Mouse (Mus musculus) frontal cortex, postnatal 36 days (tissue): ENCODE measurements at regions not wholly inside any gene's neighbourhood (a gene's known extent, or its start where the extent isn't known, plus 50 kb on each side); places are given as distances from the start of the nearest gene placed in this dataset.
"Not testable (repeated sequence)": the region's sequence is repeated elsewhere in the genome, so short reads cannot be mapped to it uniquely, and the experiment has no call there.

Experiments used
- DNase-seq, 2 experiments: peaks; one replicate each; pipeline ENCODE4 v3.0.0; 2022; ENCODE audit warnings: low spot score in 2 of 2

DNA sequence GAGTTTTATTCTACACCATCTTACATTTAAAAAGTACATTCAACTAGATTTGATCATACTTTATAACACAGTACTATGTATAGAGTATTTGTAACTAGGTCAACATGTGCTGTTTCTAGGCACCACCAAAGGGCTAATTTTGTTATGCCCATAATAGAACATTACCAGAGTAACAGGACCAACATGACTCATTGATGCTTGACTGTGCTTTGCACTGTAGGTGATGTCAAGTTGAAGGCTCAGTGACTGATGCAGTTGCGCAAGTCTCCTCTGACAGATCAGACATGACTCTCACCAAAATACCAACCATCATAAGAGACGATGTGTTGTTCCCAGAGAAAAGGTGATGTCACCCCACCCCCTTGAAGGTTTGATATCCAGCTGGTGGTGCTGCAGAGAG is 108.5 kb downstream of the Mrpl39 start:
- no peak for DNase-seq

DNA sequence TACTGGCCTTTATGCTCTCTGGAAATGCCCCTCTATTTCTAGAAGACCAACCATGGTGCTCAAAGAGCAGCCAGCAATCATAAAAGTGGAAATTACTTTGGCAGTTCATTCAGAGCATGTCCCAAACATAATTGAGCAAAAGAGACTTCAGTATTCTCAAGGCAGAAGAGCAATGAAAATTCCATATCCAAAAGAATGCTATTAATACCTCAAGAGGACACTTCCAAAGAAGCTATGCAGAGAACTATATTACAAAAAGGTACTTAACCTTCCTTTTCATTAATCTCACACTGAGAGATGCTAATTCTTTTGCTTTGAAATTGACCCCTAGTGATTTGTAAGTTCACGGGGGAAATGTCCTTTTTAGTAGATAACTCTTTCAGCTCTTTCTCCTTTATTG is 105.7 kb downstream of the Mrpl39 start:
- no peak for DNase-seq

DNA sequence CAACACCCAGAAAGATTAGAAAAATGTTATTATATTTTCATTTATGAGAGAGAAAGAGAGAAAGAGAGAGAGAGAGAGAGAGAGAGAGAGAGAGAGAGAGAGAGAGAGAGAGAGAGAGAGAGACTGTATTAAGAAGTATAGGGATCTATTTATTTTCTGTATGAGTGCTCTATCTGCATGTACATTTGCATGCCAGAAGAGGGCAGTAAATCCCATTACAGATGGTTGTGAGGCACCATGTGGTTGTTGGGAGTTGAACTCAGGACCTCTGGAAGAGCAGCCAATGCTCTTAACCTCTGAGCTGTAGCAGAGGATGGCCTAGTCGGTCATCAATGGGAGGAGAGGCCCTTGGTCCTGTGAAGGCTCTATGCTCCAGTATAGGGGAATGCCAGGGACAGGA is 91.1 kb downstream of the Mrpl39 start:
- DNase-seq = not testable (repeated sequence)

DNA sequence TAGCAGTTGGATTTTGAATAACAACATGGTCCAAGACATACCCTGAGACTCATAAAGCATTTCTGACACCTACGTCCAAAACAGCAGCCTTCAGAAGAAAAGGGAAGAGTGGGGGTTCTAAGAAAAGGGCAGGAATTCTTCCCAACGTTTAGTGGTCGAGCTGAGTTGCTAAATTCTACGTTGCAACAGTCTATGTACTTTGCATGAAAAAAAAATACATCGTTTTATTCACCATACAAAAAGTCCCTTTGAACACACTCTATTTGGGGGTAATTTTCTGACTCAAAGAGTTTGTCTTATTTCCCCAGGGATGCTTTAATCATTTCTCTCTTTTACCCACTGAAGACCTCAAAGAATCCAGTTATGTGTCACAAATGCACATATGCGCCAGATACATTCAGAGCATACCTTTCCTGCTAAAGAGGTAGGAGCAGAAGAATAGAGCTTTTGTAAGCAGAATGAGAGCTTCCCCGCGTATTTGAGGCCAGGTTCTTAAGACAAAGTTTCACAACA is 89.3 kb downstream of the Mrpl39 start:
- DNase-seq = no peak

DNA sequence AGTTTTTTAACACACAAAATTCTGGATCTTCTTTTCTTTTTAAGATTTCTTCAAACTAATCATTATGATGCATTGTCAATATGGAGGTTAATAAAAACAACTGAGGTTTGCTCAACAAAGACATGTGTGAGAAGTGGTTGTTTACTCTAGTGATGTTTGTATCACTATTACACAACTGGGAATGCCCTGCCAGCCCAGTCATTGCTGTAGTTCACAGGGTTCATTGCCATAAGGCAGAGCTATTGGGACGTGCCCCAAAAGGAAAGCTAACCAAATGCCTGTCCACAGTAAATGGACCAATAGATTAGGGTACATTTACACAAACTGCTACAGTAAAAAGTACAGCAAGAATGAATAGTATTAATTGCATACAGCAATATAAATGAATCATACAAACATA is 84.9 kb downstream of the Mrpl39 start:
- DNase-seq = no peak

DNA sequence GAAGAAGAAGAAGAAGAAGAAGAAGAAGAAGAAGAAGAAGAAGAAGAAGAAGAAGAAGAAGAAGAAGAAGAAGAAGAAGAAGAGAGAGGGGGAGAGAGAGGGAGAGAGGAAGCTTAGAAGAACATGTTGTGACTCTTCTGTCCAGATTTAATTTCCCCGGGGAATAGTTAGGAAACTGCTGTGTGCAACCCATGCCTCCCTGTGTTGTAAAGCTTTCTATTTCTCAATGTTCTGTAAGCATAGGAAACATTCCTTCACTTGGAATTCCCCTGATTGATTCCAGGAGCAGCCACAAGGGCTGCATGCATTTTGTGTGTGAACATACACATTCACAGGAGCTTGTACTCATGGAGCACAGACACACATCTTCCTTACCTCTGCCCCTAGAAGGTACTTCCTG is 81.7 kb downstream of the Mrpl39 start:
- no peak for DNase-seq

DNA sequence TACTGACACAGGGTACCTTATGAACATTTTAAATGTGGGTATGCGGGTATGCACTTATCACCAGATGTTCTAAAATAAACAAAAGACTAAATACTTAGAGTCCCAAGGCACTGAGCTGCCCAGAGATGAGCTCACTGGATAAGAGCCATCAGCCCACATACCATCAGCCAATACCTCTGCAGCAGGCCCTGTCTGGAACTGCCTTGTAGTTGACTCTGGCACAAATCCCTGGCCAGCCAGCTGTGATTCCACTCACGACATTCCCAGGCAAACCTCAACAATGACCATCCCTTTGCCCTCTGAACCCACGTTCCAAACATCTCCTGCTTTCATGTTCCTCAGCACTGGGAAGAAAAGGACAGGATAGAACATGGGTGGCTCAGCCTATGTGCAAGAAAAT is 73.7 kb downstream of the Mrpl39 start:
- no peak for DNase-seq

DNA sequence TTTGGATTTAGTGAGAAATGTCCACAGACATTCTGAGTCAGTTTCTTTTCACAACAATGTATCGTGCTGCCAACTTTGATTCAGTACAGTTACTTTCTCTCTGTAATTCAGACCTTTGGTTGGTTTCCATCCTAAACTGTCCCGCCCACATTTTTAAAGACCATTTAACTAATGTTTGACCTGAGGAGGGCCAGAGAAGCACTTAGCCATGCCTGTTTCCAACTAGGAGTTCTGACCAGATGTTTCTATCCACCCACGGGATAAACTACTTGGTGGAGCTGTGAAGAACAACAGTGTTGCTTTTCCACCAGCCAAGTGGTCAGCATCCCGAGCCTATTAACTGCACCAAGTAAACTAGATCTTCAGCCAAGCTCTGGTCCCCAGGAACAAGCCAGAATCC is 72.0 kb downstream of the Mrpl39 start:
- DNase-seq = no peak
